Mouse (Mus musculus) C2C12 (cell line): ENCODE data around the gene Egfl8. TPM values are rescaled to one million over a fixed set of nuclear protein-coding genes. Genes with fewer than 3 reads are reported as not detected.

Source experiments
- H3K27me3 ChIP-seq: one replicate; pipeline ENCODE4 v1.6.1; 2011; ENCODE audit not compliant: control insufficient read depth, insufficient read depth, insufficient read length
- H3K36me3 ChIP-seq: one replicate; pipeline ENCODE4 v1.6.1; 2011; ENCODE audit not compliant: control insufficient read depth, insufficient read depth
- H3K4me3 ChIP-seq: one replicate; pipeline ENCODE4 v1.5.1; 2011; ENCODE audit warnings: mild to moderate bottlenecking, control low read depth; ENCODE audit not compliant: poor library complexity, insufficient read depth, severe bottlenecking
- H3K79me2 ChIP-seq: one replicate; pipeline ENCODE4 v1.6.1; 2011; ENCODE audit not compliant: control insufficient read depth, insufficient read depth
- H3K79me3 ChIP-seq: one replicate; pipeline ENCODE4 v1.6.1; 2011; ENCODE audit warnings: low read depth, control low read depth
- H3ac ChIP-seq: one replicate; pipeline ENCODE3; 2011; ENCODE audit warnings: low read depth; ENCODE audit not compliant: control insufficient read depth, insufficient read length
- CEBPB ChIP-seq: IDR thresholded peaks from one replicate; pipeline ENCODE4 v1.6.1; 2011; ENCODE audit warnings: low read depth, mild to moderate bottlenecking, control low read depth, moderate library complexity
- CTCF ChIP-seq: IDR thresholded peaks from one replicate; pipeline ENCODE4 v1.5.1; 2011; ENCODE audit not compliant: control insufficient read depth, insufficient read depth, insufficient read length
- FOSL1 ChIP-seq: IDR thresholded peaks from one replicate; pipeline ENCODE4 v1.8.0; 2011; ENCODE audit warnings: mild to moderate bottlenecking, low read length; ENCODE audit not compliant: poor library complexity, insufficient read depth, severe bottlenecking
- MAX ChIP-seq: IDR thresholded peaks from one replicate; pipeline ENCODE4 v1.6.1; 2011; ENCODE audit warnings: mild to moderate bottlenecking, control low read depth
- MYOD1 ChIP-seq: IDR thresholded peaks from one replicate; pipeline ENCODE4 v1.6.1; 2011; ENCODE audit warnings: low read depth; ENCODE audit not compliant: control insufficient read depth, insufficient read length
- MYOG ChIP-seq: IDR thresholded peaks from one replicate; pipeline ENCODE4 v1.6.1; 2011; ENCODE audit not compliant: control insufficient read depth, insufficient read length; ENCODE audit errors: extremely low read depth
- USF1 ChIP-seq: IDR thresholded peaks from one replicate; pipeline ENCODE4 v1.6.1; 2011; ENCODE audit warnings: low read depth, mild to moderate bottlenecking, control low read depth, moderate library complexity
- polyA plus RNA-seq: library from polyadenylated mRNA; unstranded; fragments of >200 nt; fragmentation: generic; extraction: Trizol; gene quantifications from one replicate; pipeline ENCODE4 v1.2.1, GENCODE M21; 2012; ENCODE audit warnings: missing spikeins

Gene Egfl8
- polyA plus RNA-seq, 1 experiment: 0.22 TPM

DNA sequence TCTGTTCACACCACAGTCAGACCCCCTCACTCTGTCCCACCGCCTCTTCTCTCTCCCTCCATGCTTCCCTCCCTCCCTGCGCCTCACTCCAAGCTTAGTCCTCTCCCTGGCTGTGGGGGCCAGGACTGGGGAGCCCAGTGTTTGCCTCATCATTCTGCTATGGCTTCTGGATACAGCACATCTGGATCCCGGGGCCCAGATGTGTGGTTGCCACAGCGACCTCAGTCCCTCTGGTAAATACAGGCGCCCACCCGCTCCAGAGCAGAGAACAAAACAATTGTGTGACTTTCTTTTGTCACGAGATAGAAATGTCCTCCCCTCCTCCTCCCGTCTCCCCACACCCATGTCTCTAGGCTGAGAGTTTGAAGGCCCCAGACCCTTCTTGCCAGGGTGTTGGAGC lies 40.9 kb upstream of the Egfl8 start:
- TF ChIP-seq USF1: no peak
- no peak for TF ChIP-seq MYOG
- Histone ChIP-seq H3ac (no peak overlapping the region), H3K27me3 (peaks cover 28% of the 10 kb centered on the region), H3K36me3 (peaks cover 7% of the 10 kb centered on the region), H3K4me3 (no peak overlapping the region), H3K79me3 (no peaks in the 10 kb centered on the region), H3K79me2 (no peaks in the 10 kb centered on the region)

DNA sequence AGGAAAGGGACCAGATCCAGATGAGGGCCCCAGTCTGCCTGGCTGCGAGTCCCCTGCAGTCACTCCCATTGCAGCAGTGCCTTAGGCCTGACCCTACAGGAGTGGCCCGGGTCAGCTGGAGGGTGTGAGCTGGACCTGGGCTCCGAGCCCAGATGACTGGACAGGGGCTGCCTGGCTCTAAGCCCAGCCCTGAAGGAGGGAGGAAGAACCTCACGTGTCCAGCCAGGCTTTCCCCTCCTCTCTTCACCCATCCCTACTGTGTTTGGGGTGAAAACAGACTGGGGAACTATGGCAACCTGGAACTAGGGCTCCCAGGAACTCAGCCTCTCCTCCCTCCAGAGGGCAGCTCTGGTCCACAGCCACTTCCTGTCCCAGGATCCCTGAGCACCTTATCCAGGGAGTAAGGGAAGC lies 39.8 kb upstream of the Egfl8 start:
- Histone ChIP-seq H3ac (peak overlapping the region; percentile 28), H3K36me3 (peaks cover 7% of the 10 kb centered on the region), H3K79me3 (no peaks in the 10 kb centered on the region), H3K27me3 (peaks cover 22% of the 10 kb centered on the region), H3K79me2 (no peaks in the 10 kb centered on the region), H3K4me3 (no peak overlapping the region)
- TF ChIP-seq MYOG: no peak
- TF ChIP-seq CEBPB: no peak
- TF ChIP-seq MAX: peak; percentile 15
- peak; percentile 78 for TF ChIP-seq USF1
- no peak for TF ChIP-seq CTCF
- TF ChIP-seq MYOD1: no peak
- TF ChIP-seq FOSL1: no peak

DNA sequence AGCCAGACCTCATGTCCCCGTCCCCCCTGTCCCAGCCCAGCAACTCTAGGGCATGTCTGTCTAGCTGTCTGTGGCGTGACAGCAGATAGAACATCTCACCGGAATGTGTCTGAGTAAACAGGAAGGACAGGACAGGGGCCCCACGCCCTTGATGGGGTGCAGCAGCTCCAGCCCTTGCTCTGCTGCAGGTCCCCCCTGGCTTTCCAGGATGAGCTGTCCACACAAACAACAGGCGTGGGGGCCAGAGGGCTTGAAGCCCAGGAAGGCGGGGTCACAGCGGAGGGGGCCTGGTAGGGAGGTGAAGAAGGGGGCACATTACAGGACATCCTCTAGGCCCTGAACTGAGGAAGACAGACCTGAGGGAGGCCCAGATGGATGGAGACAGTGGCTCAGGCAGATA lies 39.4 kb upstream of the Egfl8 start:
- TF ChIP-seq FOSL1 (no peak), MAX (no peak), MYOG (no peak), USF1 (no peak), MYOD1 (no peak), CEBPB (no peak), CTCF (no peak)
- Histone ChIP-seq H3K4me3 (no peak overlapping the region), H3K27me3 (peaks cover 17% of the 10 kb centered on the region), H3ac (peak overlapping the region; percentile 28), H3K79me2 (no peaks in the 10 kb centered on the region), H3K36me3 (peaks cover 7% of the 10 kb centered on the region), H3K79me3 (no peaks in the 10 kb centered on the region)

DNA sequence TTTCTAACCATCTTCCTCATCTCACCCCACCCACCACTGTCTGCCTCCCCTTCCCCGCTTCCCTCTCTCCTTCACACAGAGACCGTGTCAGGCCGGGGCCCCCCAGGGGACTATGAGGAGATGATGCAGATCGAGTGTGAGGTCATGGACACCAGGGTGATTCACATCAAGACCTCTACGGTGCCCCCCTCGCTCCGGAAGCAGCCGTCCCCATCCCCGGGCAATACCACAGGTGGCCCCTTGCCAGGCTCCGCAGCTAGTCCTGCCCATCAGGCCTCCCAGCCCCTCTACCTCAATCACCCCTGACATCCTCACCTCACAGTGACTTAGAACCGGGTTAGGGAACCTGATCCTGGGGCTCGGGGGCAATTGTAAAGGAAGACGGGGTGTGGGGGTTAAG lies 38.6 kb upstream of the Egfl8 start:
- TF ChIP-seq MAX: no peak
- no peak for TF ChIP-seq CEBPB
- TF ChIP-seq MYOG: no peak
- no peak for TF ChIP-seq USF1
- TF ChIP-seq FOSL1: no peak
- no peak for TF ChIP-seq CTCF
- Histone ChIP-seq H3K36me3 (peaks cover 7% of the 10 kb centered on the region), H3K79me2 (no peaks in the 10 kb centered on the region), H3K27me3 (peaks cover 10% of the 10 kb centered on the region), H3K79me3 (no peaks in the 10 kb centered on the region), H3ac (no peak overlapping the region), H3K4me3 (no peak overlapping the region)

DNA sequence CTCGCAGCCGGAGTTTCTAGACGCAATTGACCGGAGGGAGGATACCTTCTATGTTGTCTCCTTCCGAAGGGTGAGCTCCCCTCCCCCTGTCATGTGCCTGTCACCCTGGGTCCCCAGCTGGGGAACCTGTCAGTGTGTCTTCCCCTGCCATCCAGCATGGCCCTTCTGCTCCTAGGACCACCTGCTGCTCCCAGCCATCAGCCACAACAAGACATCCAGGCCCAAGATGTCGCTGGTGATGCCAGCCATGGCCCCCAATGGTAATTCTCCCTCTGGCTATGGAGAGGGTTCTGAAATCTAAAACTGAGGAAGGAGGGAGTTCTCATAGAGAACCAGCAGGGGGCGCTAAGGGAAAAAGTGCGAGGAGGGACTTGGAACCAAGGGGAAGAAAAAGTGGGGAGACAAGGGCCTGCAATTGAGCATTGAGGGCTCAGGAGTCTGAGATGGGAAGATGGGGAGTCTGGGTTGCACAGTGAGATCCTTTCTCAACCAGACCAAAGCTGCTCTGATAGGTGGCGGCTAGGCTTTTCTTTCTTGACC lies 38.0 kb upstream of the Egfl8 start:
- H3K79me2 ChIP-seq: no peaks in the 10 kb centered on the region
- H3K36me3 ChIP-seq: peaks cover 7% of the 10 kb centered on the region
- TF ChIP-seq MYOD1 (no peak), FOSL1 (no peak), USF1 (no peak), CTCF (no peak), MYOG (no peak), MAX (no peak), CEBPB (no peak)
- no peaks in the 10 kb centered on the region for H3K79me3 ChIP-seq
- H3K27me3 ChIP-seq: peaks cover 4% of the 10 kb centered on the region
- no peak overlapping the region for H3K4me3 ChIP-seq
- no peak overlapping the region for H3ac ChIP-seq

DNA sequence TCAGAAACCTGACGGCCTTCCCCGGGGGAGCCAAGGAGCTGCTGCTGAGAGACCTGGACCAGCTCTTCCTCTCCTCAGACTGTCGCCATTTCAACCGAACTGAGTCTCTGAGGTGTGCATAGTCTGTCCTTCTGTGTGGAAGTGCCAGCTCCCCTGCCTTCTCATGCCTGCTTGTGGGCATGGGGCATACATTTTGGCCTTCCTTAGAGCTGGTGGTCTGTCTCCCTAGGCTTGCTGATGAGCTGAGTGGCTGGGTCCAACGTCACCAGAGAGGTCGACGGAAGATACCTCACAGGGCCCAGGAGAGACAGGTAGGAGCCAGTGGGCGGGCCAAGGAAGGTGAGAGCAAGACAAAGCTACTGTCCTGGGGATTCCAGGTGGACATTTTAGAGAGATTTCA lies 37.2 kb upstream of the Egfl8 start:
- Histone ChIP-seq H3K79me3 (no peaks in the 10 kb centered on the region), H3K36me3 (peaks cover 7% of the 10 kb centered on the region), H3ac (no peak overlapping the region), H3K4me3 (no peak overlapping the region), H3K27me3 (peaks cover 4% of the 10 kb centered on the region), H3K79me2 (peaks cover 4% of the 10 kb centered on the region)
- no peak for TF ChIP-seq CEBPB
- no peak for TF ChIP-seq CTCF
- TF ChIP-seq FOSL1: no peak
- TF ChIP-seq MAX: no peak
- TF ChIP-seq USF1: no peak
- no peak for TF ChIP-seq MYOD1
- TF ChIP-seq MYOG: no peak
